Mouse (Mus musculus) 416B (cell line): Measurements from ENCODE around the gene Nop56.

Experiments used
- DNase-seq: peaks from one replicate; pipeline ENCODE4 v3.0.0; 2011; ENCODE audit warnings: low read depth

The Nop56 gene

DNA sequence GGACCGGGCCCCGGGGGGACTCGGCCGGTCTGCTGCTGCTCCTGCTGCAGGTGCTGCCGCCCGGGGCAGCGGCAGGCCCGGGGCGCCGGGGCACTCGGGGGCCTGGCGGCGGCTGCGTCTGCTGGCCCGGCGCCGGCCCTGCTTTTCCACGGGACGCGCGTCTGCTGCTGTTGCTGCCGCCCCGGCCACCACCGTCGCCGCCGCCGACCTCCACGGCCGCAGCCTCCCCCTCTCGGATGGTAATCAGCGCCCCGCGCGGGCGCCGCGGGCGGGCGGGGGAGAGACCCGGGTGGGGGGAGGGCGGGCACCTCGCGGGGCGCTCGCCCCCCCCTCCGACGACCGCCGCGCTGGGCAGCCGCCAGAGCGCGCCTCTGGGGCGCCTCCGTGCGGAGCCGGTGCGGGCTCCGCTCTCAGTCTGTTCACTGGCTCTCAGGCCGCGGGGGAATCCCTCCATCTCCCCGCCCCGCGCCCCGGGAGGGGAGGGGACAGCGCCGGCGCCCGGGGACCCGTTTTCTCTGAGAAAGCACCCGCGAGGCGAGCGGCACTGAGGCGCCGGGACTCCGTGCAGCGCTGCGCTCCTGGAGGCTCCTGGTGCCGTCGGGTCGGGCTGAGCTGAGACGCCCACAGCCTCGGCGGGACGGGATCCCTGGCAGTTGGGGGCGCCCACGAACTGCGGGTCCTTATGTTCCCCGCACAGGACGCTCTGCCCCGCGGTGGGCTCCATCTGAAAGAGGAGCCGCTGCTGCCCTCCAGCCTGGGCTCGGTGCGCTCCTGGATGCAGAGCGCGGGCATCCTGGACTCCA, 21.3 kb downstream of the Nop56 start:
- no peak for DNase-seq

DNA sequence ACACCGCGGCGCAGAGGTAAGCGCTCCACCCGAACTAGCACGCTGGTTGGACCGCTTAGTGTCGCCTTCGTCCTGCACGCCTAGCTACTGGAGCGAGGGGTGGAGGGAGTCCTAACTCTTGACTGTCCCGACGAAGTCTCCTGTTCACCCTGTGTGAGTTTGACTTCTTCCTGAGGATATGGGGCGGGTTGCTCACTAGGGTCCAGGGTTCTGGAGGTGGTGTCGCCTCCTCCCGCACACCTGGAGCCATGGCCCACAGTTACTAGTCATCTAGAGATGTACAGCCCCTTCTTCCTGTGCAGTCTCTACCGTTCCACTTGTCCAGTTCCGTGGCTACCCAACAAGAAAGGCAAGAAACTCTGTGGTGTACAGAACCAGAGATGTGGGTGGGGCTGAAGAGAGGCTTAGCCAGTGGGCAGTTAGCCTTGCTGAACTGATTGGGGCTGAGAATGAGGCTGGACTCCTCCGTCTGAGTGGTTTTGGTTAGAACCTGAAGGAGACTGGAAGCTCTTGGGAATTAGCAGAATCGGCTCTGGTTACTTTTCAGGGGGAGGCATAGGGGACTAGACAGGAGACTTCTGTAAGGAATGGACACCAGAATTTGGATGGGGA, 22.0 kb downstream of the Nop56 start:
- DNase-seq: no peak

DNA sequence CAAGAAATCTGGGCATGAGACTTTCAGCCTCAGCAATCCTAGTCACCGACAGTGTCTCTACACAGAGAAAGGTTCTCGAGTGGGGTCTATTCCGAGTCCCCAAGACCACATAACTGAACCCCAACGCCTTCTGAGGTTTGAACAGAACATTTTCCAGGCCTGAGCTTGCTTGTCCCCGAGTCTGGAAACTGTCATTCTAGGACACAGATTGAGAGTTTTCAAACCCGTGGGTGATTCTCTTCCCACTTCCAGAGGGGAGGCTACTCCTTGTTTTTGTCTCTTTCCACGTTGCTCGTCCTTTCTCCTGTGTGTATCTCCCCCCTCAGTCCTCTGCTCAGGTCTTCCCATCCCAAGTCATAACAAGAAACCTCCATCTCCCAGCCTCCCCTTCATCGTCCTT, 23.4 kb downstream of the Nop56 start:
- no peak for DNase-seq

DNA sequence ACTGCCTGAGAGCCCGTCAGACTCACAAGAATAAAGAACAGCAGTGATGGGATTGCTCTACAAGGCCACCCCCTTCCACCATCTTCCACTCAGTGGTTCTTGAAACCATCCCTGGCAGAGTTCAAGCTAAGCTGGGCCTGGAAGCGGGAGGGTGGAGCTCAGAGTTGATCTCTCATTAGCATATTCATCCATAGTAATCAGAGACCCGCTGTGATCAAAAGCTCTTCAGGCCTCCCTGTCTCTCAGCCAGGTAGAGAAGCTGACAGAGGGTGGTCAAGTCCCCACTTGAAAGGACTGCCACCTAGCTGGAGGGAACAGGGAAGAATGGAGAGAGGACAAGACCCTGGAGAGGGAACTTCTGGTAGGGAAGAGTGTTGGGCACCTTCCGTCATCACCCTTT, 28.8 kb downstream of the Nop56 start:
- DNase-seq: no peak

DNA sequence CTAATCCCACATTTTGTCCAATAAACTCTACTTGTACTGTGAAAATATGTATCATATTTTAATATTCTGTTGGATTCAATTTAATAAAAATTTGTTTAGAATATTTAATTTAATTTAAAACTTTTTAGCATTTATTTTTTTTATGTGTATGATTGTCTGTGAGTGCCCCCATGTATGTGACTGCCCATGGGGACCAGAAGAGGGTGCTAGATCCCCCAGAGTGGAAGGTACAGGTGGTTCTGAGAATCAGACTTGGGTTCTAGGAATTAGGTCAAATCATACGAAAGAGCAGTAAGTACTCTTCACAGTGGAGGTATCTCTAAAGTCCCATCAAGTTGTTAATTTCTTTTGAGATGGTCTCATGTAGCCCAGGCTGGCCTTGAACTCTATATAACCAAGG, 52.8 kb downstream of the Nop56 start:
- no peak for DNase-seq
